Mouse (Mus musculus) erythroblast, embryonic 14.5 days (primary cell): ENCODE results near the gene Zranb2. TPM values are rescaled to one million over a fixed set of nuclear protein-coding genes. Genes with fewer than 3 reads are reported as not detected.
A peak's percentile ranks its signal among the peaks of the same experiment; 100 is the strongest.

Experiments used
- H3K27me3 ChIP-seq: 2 replicates; pipeline ENCODE4 v1.6.1; 2012; ENCODE audit warnings: inconsistent platforms; ENCODE audit not compliant: control insufficient read depth
- H3K36me3 ChIP-seq: 2 replicates; pipeline ENCODE4 v1.6.1; 2012; ENCODE audit warnings: mild to moderate bottlenecking, inconsistent platforms; ENCODE audit not compliant: control insufficient read depth
- H3K4me1 ChIP-seq: 2 replicates; pipeline ENCODE4 v1.6.1; 2012; ENCODE audit warnings: inconsistent platforms; ENCODE audit not compliant: control insufficient read depth
- H3K4me3 ChIP-seq: replicated peaks from 2 replicates; pipeline ENCODE3; 2012; ENCODE audit warnings: moderate library complexity, mild to moderate bottlenecking, inconsistent platforms
- H3K9me3 ChIP-seq: 2 replicates; pipeline ENCODE4 v1.6.1; 2012; ENCODE audit warnings: low read length, inconsistent platforms, mixed read lengths; ENCODE audit not compliant: control insufficient read depth
- GATA1 ChIP-seq: IDR thresholded peaks from 2 replicates; pipeline ENCODE4 v1.6.1; 2012; ENCODE audit warnings: low read length, inconsistent platforms, mixed read lengths
- TAL1 ChIP-seq: IDR thresholded peaks from 3 replicates; pipeline ENCODE4 v1.6.1; 2012; ENCODE audit warnings: low read length, inconsistent platforms, mixed read lengths
- polyA plus RNA-seq: library from polyadenylated mRNA; stranded (reverse); fragments of >175 nt; gene quantifications from 2 replicates; pipeline ENCODE4 v1.2.3, GENCODE M21; 2012

The Zranb2 gene
- polyA plus RNA-seq = 0.67 and 1.3 TPM in 2 replicates

- peaks cover 43% of the 10 kb centered on the region for H3K27me3 ChIP-seq
- H3K9me3 ChIP-seq = peaks cover 16% of the 10 kb centered on the region
- TF ChIP-seq GATA1 = no peak
- no peak for TF ChIP-seq TAL1
- peaks cover 26% of the 10 kb centered on the region for H3K4me1 ChIP-seq
- peak within 1 kb of the TSS; percentile 96 for H3K4me3 ChIP-seq
- peaks cover 31% of the 10 kb centered on the region for H3K36me3 ChIP-seq
These were observed at the start of gene Zranb2 for GRCm38 (mm10) chr3:157533964-157534785. TSS of gene Zranb2 (plus strand) at chr3:157534160.

- Histone ChIP-seq H3K4me3 (no peak overlapping the region), H3K27me3 (no peaks in the 10 kb centered on the region), H3K4me1 (no peaks in the 10 kb centered on the region), H3K9me3 (no peaks in the 10 kb centered on the region), H3K36me3 (no peaks in the 10 kb centered on the region)
- no peak for TF ChIP-seq TAL1
These were observed 41.9 kb upstream of the Zranb2 start for GRCm38 (mm10) chr3:157492043-157492442.

- Histone ChIP-seq H3K4me3 (no peak overlapping the region), H3K36me3 (no peaks in the 10 kb centered on the region), H3K9me3 (no peaks in the 10 kb centered on the region), H3K4me1 (no peaks in the 10 kb centered on the region), H3K27me3 (no peaks in the 10 kb centered on the region)
- TF ChIP-seq TAL1 = no peak
- TF ChIP-seq GATA1 = no peak
These were observed 31.7 kb upstream of the Zranb2 start for GRCm38 (mm10) chr3:157502216-157502615.

DNA sequence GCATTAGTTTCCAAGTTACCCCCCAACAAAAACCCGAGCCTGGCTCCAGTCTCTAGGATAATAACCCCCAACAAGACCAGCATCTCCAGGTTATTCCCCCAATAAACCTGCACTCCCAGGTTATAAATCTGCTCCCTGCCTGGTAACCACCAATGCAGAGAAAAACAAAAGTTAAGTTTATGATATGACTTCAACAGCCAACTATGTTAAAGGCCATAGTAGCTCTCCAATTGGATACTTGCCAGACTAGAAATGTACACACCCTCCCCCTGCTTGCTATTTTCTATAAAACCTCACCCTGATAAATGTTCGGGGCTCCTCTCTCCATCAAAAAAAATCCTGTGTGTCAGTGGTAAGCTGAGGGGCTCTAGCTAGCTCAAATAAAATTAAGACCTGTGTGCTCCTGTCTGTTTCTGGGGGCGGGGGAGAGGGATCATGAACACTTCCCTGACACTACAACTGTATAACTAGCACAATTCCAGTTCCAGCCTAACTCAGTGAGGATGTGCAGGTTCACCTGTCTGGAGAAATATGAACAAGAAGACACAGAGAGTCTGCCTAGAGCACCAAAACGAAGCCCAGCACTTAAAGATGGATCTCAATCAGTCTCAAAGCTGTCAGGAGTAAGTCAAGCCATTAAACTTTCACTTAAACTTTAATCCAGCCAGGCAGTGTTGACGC lies 19.7 kb upstream of the Zranb2 start:
- H3K9me3 ChIP-seq = no peaks in the 10 kb centered on the region
- TF ChIP-seq GATA1 (no peak), TAL1 (no peak)
- no peak overlapping the region for H3K4me3 ChIP-seq
- no peaks in the 10 kb centered on the region for H3K4me1 ChIP-seq
- no peaks in the 10 kb centered on the region for H3K36me3 ChIP-seq
- H3K27me3 ChIP-seq = no peaks in the 10 kb centered on the region

DNA sequence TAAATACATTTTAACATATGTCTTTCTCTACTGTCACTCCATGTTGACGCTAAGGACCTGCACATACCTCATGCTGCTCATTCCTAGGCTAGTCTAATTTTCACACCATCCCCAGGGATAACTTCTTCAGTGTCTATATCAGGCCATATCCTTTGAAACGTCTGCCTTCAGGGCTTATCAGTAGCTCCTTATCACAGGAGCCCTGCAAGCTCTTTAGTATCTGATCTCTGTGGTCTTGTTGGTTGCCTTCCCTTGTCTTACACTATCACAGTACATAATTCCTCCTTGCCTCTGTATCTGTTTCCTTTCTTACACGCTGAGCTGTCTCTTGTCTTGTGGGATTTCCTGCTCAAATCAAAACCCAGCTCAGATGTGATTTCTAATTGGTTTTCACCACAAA lies 17.5 kb upstream of the Zranb2 start:
- Histone ChIP-seq H3K36me3 (no peaks in the 10 kb centered on the region), H3K27me3 (no peaks in the 10 kb centered on the region), H3K4me1 (no peaks in the 10 kb centered on the region), H3K9me3 (no peaks in the 10 kb centered on the region), H3K4me3 (no peak overlapping the region)
- TF ChIP-seq TAL1 = no peak
- no peak for TF ChIP-seq GATA1

DNA sequence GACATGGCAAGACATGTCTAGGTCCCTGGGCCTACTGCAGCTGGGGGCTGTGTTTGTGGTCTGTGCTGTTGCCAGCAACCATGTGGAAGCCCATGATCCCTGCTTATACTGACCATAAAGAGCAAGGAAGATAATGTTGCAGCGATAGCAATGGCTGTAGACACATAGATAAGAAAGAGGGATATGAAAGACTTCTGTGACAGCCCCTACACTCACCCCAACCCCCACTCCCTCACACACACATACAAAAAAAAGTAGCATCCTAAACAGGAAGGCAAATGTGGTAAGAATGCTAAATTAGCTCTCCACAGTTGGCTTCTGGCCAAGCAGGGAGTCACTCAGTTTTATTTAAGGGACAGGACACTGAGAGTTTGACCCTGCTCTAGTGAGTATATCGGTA lies 16.0 kb upstream of the Zranb2 start:
- Histone ChIP-seq H3K36me3 (no peaks in the 10 kb centered on the region), H3K4me3 (no peak overlapping the region), H3K9me3 (no peaks in the 10 kb centered on the region), H3K4me1 (no peaks in the 10 kb centered on the region), H3K27me3 (peaks cover 7% of the 10 kb centered on the region)
- TF ChIP-seq GATA1 (no peak), TAL1 (no peak)

DNA sequence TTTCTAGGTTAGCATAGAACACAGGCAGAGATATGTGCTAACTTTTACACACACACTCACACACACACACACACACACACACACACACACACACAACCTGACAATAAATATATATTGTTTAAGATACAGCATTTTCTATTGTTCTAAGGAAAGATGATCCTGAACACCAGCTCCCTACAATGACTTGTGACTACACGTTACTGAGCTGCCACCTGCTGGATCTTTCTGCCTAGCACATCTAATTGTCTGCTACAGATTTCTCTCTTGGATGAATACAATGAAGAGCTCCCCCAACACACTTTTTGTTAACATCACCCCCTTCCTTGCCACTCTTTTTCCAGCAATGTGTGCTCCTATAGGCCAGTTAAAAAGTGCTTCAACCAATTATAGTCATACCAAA lies 13.5 kb upstream of the Zranb2 start:
- TF ChIP-seq TAL1 = no peak
- TF ChIP-seq GATA1 = no peak
- Histone ChIP-seq H3K4me1 (no peaks in the 10 kb centered on the region), H3K36me3 (no peaks in the 10 kb centered on the region), H3K9me3 (no peaks in the 10 kb centered on the region), H3K4me3 (no peak overlapping the region), H3K27me3 (peaks cover 19% of the 10 kb centered on the region)

DNA sequence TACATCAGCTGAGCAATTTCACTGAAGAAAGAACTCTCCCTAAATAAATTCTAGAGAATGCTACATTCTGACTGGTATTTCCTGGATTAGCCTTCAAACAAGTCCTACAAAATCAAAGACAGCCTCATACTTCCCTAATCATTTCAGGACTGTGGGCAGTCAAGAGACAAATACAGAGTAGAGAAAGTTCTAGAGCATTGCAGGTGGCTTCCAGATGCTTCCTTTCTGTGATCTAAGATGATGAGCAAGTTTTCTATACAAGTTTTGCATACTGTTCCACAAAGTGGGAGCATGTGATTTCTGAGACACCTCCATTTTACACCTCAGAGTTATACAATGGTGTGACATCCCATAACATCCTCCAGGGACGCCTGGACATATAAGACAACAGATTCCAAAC lies 10.1 kb upstream of the Zranb2 start:
- Histone ChIP-seq H3K27me3 (peaks cover 38% of the 10 kb centered on the region), H3K4me3 (no peak overlapping the region), H3K9me3 (no peaks in the 10 kb centered on the region), H3K36me3 (no peaks in the 10 kb centered on the region), H3K4me1 (no peaks in the 10 kb centered on the region)
- TF ChIP-seq GATA1 (no peak), TAL1 (no peak)

DNA sequence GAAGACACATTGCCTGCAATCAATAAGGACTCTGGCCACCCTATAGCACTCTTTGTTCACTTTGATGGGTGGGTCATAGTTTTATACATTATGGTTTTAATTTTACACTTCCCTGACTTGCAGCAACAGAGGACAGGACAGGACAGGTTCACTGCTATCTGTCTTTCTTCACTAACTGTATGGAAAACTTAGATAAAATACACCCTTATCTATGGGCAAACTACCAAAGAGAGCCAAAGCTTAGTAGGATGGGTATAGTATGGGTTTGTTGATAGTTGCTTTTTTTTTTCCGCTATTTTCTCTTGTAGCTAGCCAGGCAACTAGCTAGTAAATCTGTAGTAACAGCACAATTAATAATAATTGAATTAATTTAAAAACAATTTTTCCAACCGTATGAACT lies 2.4 kb upstream of the Zranb2 start:
- no peak overlapping the region for H3K4me3 ChIP-seq
- peaks cover 16% of the 10 kb centered on the region for H3K9me3 ChIP-seq
- TF ChIP-seq GATA1 = no peak
- TF ChIP-seq TAL1 = no peak
- H3K27me3 ChIP-seq = peaks cover 58% of the 10 kb centered on the region
- peaks cover 6% of the 10 kb centered on the region for H3K36me3 ChIP-seq
- peaks cover 20% of the 10 kb centered on the region for H3K4me1 ChIP-seq
